Mouse (Mus musculus) kidney, adult 2 months (tissue): ENCODE results near the gene Zfp385c. TPM values are rescaled to one million over a fixed set of nuclear protein-coding genes. Genes with fewer than 3 reads are reported as not detected.
"Not testable (repeated sequence)": the region's sequence is repeated elsewhere in the genome, so short reads cannot be mapped to it uniquely, and the experiment has no call there.

Experiments
- DNase-seq: peaks from one replicate; pipeline ENCODE4 v3.0.0; 2021
- H3K27ac ChIP-seq: fragments of 200-500 bp; 2 replicates; pipeline ENCODE4 v1.5.1; 2012; ENCODE audit warnings: low read depth, low read length, control low read depth, inconsistent platforms; ENCODE audit not compliant: insufficient read depth
- H3K27me3 ChIP-seq: fragments of 200-500 bp; replicated peaks from 2 replicates; pipeline ENCODE4 v1.6.1; 2012; ENCODE audit warnings: mild to moderate bottlenecking, moderate library complexity, low read length, inconsistent platforms; ENCODE audit not compliant: control insufficient read depth, insufficient read depth
- H3K36me3 ChIP-seq: fragments of 200-500 bp; 2 replicates; pipeline ENCODE4 v1.6.1; 2012; ENCODE audit warnings: mild to moderate bottlenecking, moderate library complexity, low read length, inconsistent platforms; ENCODE audit not compliant: control insufficient read depth, insufficient read depth
- H3K4me1 ChIP-seq: fragments of 200-500 bp; 2 replicates; pipeline ENCODE4 v1.6.1; 2011; ENCODE audit warnings: low read length; ENCODE audit not compliant: control insufficient read depth, insufficient read depth
- H3K4me3 ChIP-seq: fragments of 200-500 bp; 2 replicates; pipeline ENCODE4 v1.5.1; 2011; ENCODE audit warnings: mild to moderate bottlenecking, low read depth, low read length, control low read depth; ENCODE audit not compliant: insufficient read depth
- CTCF ChIP-seq: fragments of 200-500 bp; conservative IDR thresholded peaks from 2 replicates; pipeline ENCODE4 v1.5.1; 2011; ENCODE audit warnings: low read depth, mild to moderate bottlenecking, control low read depth, low read length, moderate library complexity, mixed read lengths; ENCODE audit not compliant: insufficient read depth, insufficient read length
- POLR2A ChIP-seq: fragments of 200-500 bp; IDR thresholded peaks from one replicate; pipeline ENCODE4 v1.6.1; 2011; ENCODE audit warnings: low read depth, low read length, control low read depth
- WGBS: fragments of 180-500 bp; shearing (Covaris S2); methylation state at CpG from one replicate; pipeline ENCODE4 v1.1.7; 2018; 5-methylcytosine and 5-hydroxymethylcytosine counted together
- polyA plus RNA-seq: library from polyadenylated mRNA; depleted of rRNA; stranded (reverse); fragments of >200 nt; gene quantifications from 2 replicates; pipeline ENCODE4 v1.2.3, GENCODE M21; 2012

The Zfp385c gene
- polyA plus RNA-seq, 1 experiment: 0.34 TPM

GRCm38 (mm10) chr11:100588462-100588861 is 103.8 kb downstream of the Zfp385c start:
- WGBS: 89% methylated on average over 2 of the region's 2 CpGs
- Histone ChIP-seq H3K4me1 (no peaks in the 10 kb centered on the region), H3K27me3 (no peaks in the 10 kb centered on the region), H3K36me3 (peaks cover 18% of the 10 kb centered on the region), H3K4me3 (no peak overlapping the region), H3K27ac (no peak overlapping the region)
- TF ChIP-seq POLR2A (no peak), CTCF (no peak)
- no peak for DNase-seq

DNA sequence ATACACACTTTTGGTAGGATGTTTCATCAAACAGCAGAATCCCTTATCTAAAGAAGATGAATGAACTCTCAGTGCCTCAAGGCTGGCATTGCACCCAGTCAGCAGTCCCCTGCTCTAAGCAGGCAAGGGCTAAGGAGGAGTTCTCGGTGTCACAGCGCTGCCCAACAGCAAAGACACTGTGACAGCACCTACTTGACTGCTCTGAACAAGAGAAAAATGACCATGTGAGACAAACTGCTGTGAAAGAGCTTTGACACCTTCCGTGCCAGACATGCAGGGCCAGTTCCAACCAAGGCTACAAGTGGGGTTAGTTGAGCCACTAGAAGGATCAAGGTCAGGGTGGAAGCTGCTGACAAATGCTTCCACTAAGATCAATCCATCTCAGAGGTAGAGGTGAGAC is 107.1 kb downstream of the Zfp385c start:
- WGBS: 92% methylated on average over 3 of the region's 3 CpGs
- no peaks in the 10 kb centered on the region for H3K4me1 ChIP-seq
- DNase-seq: no peak
- H3K27me3 ChIP-seq: no peaks in the 10 kb centered on the region
- TF ChIP-seq POLR2A (no peak), CTCF (no peak)
- H3K27ac ChIP-seq: no peak overlapping the region
- peaks cover 18% of the 10 kb centered on the region for H3K36me3 ChIP-seq
- no peak overlapping the region for H3K4me3 ChIP-seq

- peaks cover 16% of the 10 kb centered on the region for H3K36me3 ChIP-seq
- TF ChIP-seq CTCF (no peak), POLR2A (no peak)
- no peak overlapping the region for H3K27ac ChIP-seq
- no peaks in the 10 kb centered on the region for H3K4me1 ChIP-seq
- no peak for DNase-seq
- no peaks in the 10 kb centered on the region for H3K27me3 ChIP-seq
- WGBS: 82% methylated on average over 7 of the region's 7 CpGs
- H3K4me3 ChIP-seq: no peak overlapping the region
Measured at GRCm38 (mm10) chr11:100584561-100584961, 107.7 kb downstream of the Zfp385c start.

DNA sequence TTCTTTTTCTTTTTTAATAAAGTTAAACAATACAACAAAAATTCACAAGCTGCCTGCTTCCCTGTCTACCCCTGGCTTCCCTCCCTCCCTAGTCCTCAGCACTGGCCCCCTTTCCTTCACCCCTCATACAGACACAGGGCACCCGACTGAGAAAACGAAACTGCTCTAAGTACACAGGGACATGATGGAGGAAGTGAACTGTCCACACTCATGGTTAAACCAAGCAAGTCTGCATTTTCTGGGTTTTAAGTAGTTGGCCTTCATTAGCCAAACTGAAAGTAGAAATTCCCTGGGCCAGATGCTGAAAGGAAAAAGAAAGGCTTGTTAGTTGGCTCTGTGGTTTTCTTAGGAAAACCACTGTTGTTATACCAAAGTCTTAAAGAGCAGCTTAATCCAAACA is 109.4 kb downstream of the Zfp385c start:
- Histone ChIP-seq H3K27me3 (no peaks in the 10 kb centered on the region), H3K27ac (no peak overlapping the region), H3K36me3 (peaks cover 15% of the 10 kb centered on the region), H3K4me3 (no peak overlapping the region), H3K4me1 (no peaks in the 10 kb centered on the region)
- no peak for TF ChIP-seq POLR2A
- 78% methylated on average over 2 of the region's 2 CpGs for WGBS
- DNase-seq: no peak

DNA sequence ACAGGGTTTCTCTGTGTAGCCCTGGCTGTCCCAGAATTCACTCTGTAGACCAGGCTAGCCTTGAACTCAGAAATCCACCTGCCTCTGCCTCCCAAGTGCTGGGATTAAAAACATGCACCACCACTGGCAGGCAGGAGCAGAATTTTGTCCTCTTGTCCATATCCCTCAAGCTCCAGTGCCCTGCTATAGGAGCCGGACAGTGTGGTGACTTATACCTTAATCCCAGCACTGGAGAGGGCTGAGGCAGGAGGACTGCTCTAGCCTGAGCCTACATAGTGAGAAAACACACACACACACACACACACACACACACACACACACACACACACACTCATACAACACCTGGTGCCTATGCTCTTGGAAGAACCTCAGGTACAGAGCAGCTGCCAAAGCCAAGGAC is 109.8 kb downstream of the Zfp385c start:
- H3K27ac ChIP-seq, H3K27me3 ChIP-seq, H3K4me3 ChIP-seq, H3K4me1 ChIP-seq, DNase-seq: not testable (repeated sequence)
- 96% methylated on average over 1 of the region's 1 CpGs for whole genome bisulfite sequencing
- H3K36me3 ChIP-seq: peaks cover 11% of the 10 kb centered on the region

- Histone ChIP-seq H3K4me1 (no peaks in the 10 kb centered on the region), H3K4me3 (no peak overlapping the region), H3K36me3 (peaks cover 8% of the 10 kb centered on the region), H3K27ac (no peak overlapping the region), H3K27me3 (no peaks in the 10 kb centered on the region)
- DNase-seq: no peak
- 59% methylated on average over 4 of the region's 4 CpGs for WGBS
- TF ChIP-seq CTCF: no peak
- TF ChIP-seq POLR2A: no peak
Measured at GRCm38 (mm10) chr11:100581756-100582155, 110.5 kb downstream of the Zfp385c start.

GRCm38 (mm10) chr11:100580275-100580674 is 112.0 kb downstream of the Zfp385c start:
- Histone ChIP-seq H3K4me1 (no peaks in the 10 kb centered on the region), H3K36me3 (peaks cover 6% of the 10 kb centered on the region), H3K27ac (no peak overlapping the region), H3K27me3 (no peaks in the 10 kb centered on the region), H3K4me3 (no peak overlapping the region)
- WGBS: 66% methylated on average over 13 of the region's 13 CpGs
- TF ChIP-seq CTCF (no peak), POLR2A (no peak)
- DNase-seq: no peak

GRCm38 (mm10) chr11:100579116-100579799 is 113.0 kb downstream of the Zfp385c start:
- no peak overlapping the region for H3K27ac ChIP-seq
- H3K36me3 ChIP-seq: peaks cover 2% of the 10 kb centered on the region
- H3K4me1 ChIP-seq: peaks cover 2% of the 10 kb centered on the region; the same call in 1 of the 2 replicates
- no peak overlapping the region for H3K4me3 ChIP-seq
- WGBS: 90% methylated on average over 9 of the region's 9 CpGs
- no peaks in the 10 kb centered on the region for H3K27me3 ChIP-seq
- no peak for DNase-seq
- TF ChIP-seq POLR2A (no peak), CTCF (no peak)
